Mouse (Mus musculus): ENCODE measurements around the gene Tmem50b. TPM values are rescaled to one million over a fixed set of nuclear protein-coding genes. Genes with fewer than 3 reads are reported as not detected.

Tmem50b gene
- polyA plus RNA-seq, 1 experiment, result 52.3 TPM

GRCm38 (mm10) chr16:91629749-91630148, 32.1 kb upstream of the Tmem50b start:
- TF ChIP-seq CTCF (IDR thresholded peaks at IDR 0.05; ENCODE audit: borderline replicate concordance, extremely low read depth, insufficient read depth, insufficient read length), result no peak
- TF ChIP-seq POLR2A (IDR thresholded peaks at IDR 0.05; ENCODE audit: borderline replicate concordance, extremely low read depth, insufficient read depth, insufficient read length, poor library complexity, severe bottlenecking), result no peak
- DNase-seq (ENCODE audit: low read depth), result no peak

- DNase-seq (ENCODE audit: low read depth), result no peak
- no peak for TF ChIP-seq POLR2A (IDR thresholded peaks at IDR 0.05; ENCODE audit: borderline replicate concordance, extremely low read depth, insufficient read depth, insufficient read length, poor library complexity, severe bottlenecking)
- no peak for TF ChIP-seq CTCF (IDR thresholded peaks at IDR 0.05; ENCODE audit: borderline replicate concordance, extremely low read depth, insufficient read depth, insufficient read length)
These were observed 31.1 kb upstream of the Tmem50b start for GRCm38 (mm10) chr16:91628673-91629072.

- no peak for TF ChIP-seq POLR2A (IDR thresholded peaks at IDR 0.05; ENCODE audit: borderline replicate concordance, extremely low read depth, insufficient read depth, insufficient read length, poor library complexity, severe bottlenecking)
- DNase-seq (ENCODE audit: low read depth), result no peak
These were observed 30.2 kb upstream of the Tmem50b start for GRCm38 (mm10) chr16:91627831-91628230.

- no peak for DNase-seq (ENCODE audit: low read depth)
- no peak for TF ChIP-seq CTCF (IDR thresholded peaks at IDR 0.05; ENCODE audit: borderline replicate concordance, extremely low read depth, insufficient read depth, insufficient read length)
- TF ChIP-seq POLR2A (IDR thresholded peaks at IDR 0.05; ENCODE audit: borderline replicate concordance, extremely low read depth, insufficient read depth, insufficient read length, poor library complexity, severe bottlenecking), result no peak
These were observed 25.5 kb upstream of the Tmem50b start for GRCm38 (mm10) chr16:91623074-91623473.

- no peak for DNase-seq (ENCODE audit: low read depth)
- no peak for TF ChIP-seq CTCF (IDR thresholded peaks at IDR 0.05; ENCODE audit: borderline replicate concordance, extremely low read depth, insufficient read depth, insufficient read length)
- no peak for TF ChIP-seq POLR2A (IDR thresholded peaks at IDR 0.05; ENCODE audit: borderline replicate concordance, extremely low read depth, insufficient read depth, insufficient read length, poor library complexity, severe bottlenecking)
These were observed 23.4 kb upstream of the Tmem50b start for GRCm38 (mm10) chr16:91620991-91621390.

GRCm38 (mm10) chr16:91620185-91620584, 22.6 kb upstream of the Tmem50b start:
- TF ChIP-seq POLR2A (IDR thresholded peaks at IDR 0.05; ENCODE audit: borderline replicate concordance, extremely low read depth, insufficient read depth, insufficient read length, poor library complexity, severe bottlenecking) (no peak), CTCF (IDR thresholded peaks at IDR 0.05; ENCODE audit: borderline replicate concordance, extremely low read depth, insufficient read depth, insufficient read length) (no peak)
- no peak for DNase-seq (ENCODE audit: low read depth)

DNA sequence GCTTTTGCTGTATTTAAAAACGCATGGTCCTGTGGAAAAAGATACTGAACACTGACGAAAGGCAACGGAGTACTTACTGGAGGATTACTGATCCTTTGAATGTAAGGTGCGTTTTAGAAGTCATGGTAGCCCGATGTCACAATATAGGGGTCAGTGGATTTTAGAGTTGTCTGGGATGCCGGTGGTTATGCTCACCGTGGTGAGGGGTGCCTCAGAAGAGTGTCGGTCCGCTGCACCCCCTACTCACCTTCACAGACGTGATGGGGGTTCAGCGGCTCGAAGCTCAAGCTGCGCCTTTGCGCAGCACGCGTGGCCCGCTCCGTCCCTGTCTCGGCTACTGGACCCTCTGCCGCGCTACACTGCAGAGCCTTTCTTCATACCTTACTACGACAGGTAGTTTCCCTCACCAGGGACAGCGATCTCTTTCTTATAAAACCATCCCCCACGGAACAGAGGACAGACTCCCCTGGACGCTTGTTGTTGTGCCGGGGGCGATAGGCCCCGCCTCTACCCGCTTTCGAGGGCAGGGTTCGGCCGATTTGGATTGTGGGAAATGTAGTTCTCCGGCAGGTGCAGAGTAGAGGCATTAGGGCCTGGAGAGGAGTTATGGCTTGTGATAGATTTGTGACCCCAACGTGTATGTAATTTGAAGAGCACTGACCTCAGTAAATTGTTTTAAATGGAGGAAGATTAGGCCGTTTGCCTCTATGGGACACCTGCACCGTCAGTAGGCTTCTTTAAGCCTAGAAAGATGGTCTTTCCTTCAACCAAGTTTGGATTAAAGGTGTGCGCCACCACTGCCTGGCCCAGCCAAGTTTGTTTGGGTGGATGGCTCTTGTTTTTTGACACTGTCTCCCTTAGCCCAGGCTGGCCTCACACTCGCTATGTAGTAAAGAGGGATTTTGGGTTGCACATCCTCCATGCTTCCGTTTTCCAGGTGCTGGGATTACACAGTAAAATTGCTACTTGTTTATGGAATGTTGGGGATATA, 21.2 kb upstream of the Tmem50b start, which contains the start of gene Dnajc28:
Gene Dnajc28 (minus strand): TSS at position 516 of the 991 bp plus-strand sequence.
- DNase-seq (ENCODE audit: low read depth), result peak; percentile 91
- no peak for TF ChIP-seq POLR2A (IDR thresholded peaks at IDR 0.05; ENCODE audit: borderline replicate concordance, extremely low read depth, insufficient read depth, insufficient read length, poor library complexity, severe bottlenecking)
- no peak for TF ChIP-seq CTCF (IDR thresholded peaks at IDR 0.05; ENCODE audit: borderline replicate concordance, extremely low read depth, insufficient read depth, insufficient read length)

DNA sequence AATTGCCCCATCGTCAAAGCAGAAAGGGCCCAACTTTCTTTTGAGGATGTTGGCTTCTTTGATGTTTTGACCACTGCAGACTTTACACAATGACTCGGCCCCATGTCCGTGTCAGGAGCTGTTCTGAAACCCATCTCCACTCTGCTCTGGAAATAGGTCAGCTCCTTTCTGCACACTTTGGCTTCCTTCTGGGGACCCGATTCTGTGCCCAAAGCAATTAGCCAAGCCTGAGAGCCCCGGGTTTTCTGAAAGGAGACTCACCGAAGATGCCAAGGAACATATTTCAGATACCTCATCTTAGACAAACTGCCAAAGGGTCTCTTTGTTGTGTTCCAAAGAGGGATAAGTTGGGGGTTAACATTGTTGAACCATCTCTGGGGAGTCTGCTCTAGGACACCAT, 17.0 kb upstream of the Tmem50b start:
- TF ChIP-seq POLR2A (IDR thresholded peaks at IDR 0.05; ENCODE audit: borderline replicate concordance, extremely low read depth, insufficient read depth, insufficient read length, poor library complexity, severe bottlenecking) (no peak), CTCF (IDR thresholded peaks at IDR 0.05; ENCODE audit: borderline replicate concordance, extremely low read depth, insufficient read depth, insufficient read length) (no peak)

DNA sequence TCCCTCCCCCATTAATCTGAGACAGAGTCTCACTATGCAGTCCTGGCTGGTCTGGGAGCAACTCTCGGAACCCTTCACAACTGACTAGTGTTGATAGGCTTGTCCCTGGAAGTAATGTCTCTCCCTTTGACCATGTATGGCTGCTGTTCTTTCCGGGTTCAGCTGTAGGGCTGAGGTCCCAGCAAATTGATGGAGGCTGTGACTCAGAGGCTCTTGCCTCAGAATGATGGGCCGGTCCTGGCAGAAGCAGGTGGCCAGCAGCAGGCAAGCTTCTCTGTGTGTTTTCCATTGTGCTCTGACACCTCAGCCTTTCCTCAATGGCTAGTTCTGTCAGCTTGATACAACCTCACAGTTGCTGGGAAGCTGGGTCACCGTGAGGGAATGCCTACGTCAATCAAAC, 14.9 kb upstream of the Tmem50b start:
- no peak for DNase-seq (ENCODE audit: low read depth)
- TF ChIP-seq POLR2A (IDR thresholded peaks at IDR 0.05; ENCODE audit: borderline replicate concordance, extremely low read depth, insufficient read depth, insufficient read length, poor library complexity, severe bottlenecking), result no peak
- TF ChIP-seq CTCF (IDR thresholded peaks at IDR 0.05; ENCODE audit: borderline replicate concordance, extremely low read depth, insufficient read depth, insufficient read length), result no peak

More for the DNA sequence above, 17.0 kb upstream of the Tmem50b start:
- no peak for DNase-seq (ENCODE audit: low read depth)

DNA sequence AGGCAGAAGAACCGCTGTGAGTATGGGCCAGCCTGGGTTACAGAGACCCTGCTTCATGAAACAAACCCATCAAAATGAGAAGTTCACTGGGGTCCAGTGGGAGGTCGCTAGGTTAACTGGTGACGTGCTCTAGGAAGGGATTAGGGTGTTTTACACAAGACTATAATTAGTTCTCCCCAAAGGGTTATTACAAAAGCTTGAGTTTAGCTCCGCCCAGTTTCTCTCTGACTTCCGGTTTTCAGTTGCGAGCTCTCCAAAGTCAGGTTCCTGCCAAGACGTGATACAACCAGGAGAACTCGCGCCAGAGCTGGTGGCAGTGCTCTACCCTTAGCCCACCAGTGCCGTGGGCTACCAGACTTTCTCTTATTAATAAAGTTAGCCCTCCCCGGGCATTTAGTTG, 13.6 kb upstream of the Tmem50b start:
- no peak for DNase-seq (ENCODE audit: low read depth)
- TF ChIP-seq POLR2A (IDR thresholded peaks at IDR 0.05; ENCODE audit: borderline replicate concordance, extremely low read depth, insufficient read depth, insufficient read length, poor library complexity, severe bottlenecking) (no peak), CTCF (IDR thresholded peaks at IDR 0.05; ENCODE audit: borderline replicate concordance, extremely low read depth, insufficient read depth, insufficient read length) (no peak)

DNA sequence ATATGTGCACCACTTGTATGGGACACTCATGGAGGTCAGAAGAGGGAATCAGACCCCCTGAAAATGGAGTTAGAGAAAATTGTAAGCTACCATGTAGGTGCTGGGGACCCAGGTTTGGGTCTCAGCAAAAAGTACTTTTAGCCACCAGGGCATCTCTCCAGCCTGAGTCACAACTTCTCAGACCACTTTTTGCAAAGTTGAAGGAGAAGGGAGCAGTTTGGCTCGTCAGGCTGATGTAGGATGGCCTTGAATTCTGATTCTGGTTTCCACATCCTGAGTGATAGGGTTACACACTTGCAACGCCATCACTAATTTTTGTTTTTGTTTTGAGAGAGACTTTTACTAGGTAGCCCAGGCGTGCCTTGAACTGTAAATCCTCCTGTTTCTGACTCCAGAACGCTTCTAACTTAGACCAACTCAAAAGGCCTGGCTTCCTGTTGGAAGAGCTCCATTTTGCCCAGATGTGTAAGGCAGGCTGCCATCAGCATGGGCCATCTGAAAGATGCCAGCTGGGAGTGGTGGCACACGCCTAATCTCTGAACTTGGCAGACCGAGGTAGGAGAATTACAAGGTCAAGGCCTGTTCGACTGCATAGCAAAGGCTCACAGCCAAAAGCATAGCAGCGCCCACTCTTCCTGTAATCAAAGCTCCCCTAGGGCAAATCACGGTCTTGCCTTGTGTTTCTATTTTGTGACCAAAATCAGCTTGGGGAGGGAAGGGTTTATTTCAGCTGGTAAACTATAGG, 12.1 kb upstream of the Tmem50b start:
- no peak for TF ChIP-seq CTCF (IDR thresholded peaks at IDR 0.05; ENCODE audit: borderline replicate concordance, extremely low read depth, insufficient read depth, insufficient read length)
- TF ChIP-seq POLR2A (IDR thresholded peaks at IDR 0.05; ENCODE audit: borderline replicate concordance, extremely low read depth, insufficient read depth, insufficient read length, poor library complexity, severe bottlenecking), result no peak
- peak; percentile 44 for DNase-seq (ENCODE audit: low read depth)

Data from brain, embryonic 14.5 days (tissue).